In genomic region chr8:26791795-26792194, GRCm38 (mm10) we compare ENCODE assay signal across 25 mouse cellular contexts.
DNase-seq lines count a peak whose midpoint lies in the region; ATAC-seq and TF ChIP-seq lines count a peak whose summit lies in the region.
"Had no signal": no experiment of that assay in that cellular context is flagged by ENCODE, and none has a peak within 500 bp of the region (broad histone marks: within the 10 kb centered on the region; RNA-seq: fewer than 3 reads in every experiment).

No protein-coding gene starts in this region.

- H3K36me3 ChIP-seq in lung, embryonic 16.5 days (ENCODE audit: control insufficient read depth, insufficient read depth, low read length): no peaks in the 10 kb centered on the region
- H3K36me3 ChIP-seq in midbrain, embryonic 11.5 days (ENCODE audit: control insufficient read depth, insufficient read depth, low read length): no peaks in the 10 kb centered on the region
- H3K36me3 ChIP-seq in midbrain, postnatal 0 days (ENCODE audit: insufficient read depth, low read length): no peaks in the 10 kb centered on the region
- H3K36me3 ChIP-seq: embryonic facial prominence, embryonic 10.5 days; embryonic facial prominence, embryonic 12.5 days; forebrain, embryonic 12.5 days; G1E had no signal

- no peak overlapping the region for H3K9ac ChIP-seq in lung, embryonic 16.5 days (ENCODE audit: low read length)
- H3K9ac ChIP-seq in midbrain, embryonic 11.5 days (ENCODE audit: low read length): no peak overlapping the region
- H3K9ac ChIP-seq in midbrain, postnatal 0 days (replicated peaks; ENCODE audit: low read length, poor library complexity, severe bottlenecking): no peak overlapping the region
- H3K9ac ChIP-seq: embryonic facial prominence, embryonic 12.5 days; forebrain, embryonic 12.5 days had no signal

- DNase-seq in heart, adult 11 months: peak; percentile 73
- DNase-seq in heart, postnatal 14 days: no peak
- DNase-seq in lung, postnatal 14 days: no peak
- peak; percentile 74 for DNase-seq in midbrain, embryonic 11.5 days (ENCODE audit: low spot score, missing footprints)
- DNase-seq in midbrain, postnatal 0 days (ENCODE audit: low spot score): no peak
- DNase-seq in frontal cortex, postnatal 36 days (ENCODE audit: low spot score in 2 of 2): no peak
- DNase-seq: adrenal gland, adult 8-10 months; adrenal gland, postnatal 14 days; adrenal gland, postnatal 36 days; B cell, adult 2 months; cerebellum, adult 11-12 months; cerebellum, adult 2 months; cerebellum, adult 9-10 months; cerebellum, postnatal 10 days; cerebellum, postnatal 25 days had no signal

- ATAC-seq in lung, embryonic 16.5 days (ENCODE audit: low read depth): peak; percentile 65; the same call in 1 of the 2 replicates
- ATAC-seq in midbrain, embryonic 11.5 days (ENCODE audit: low FRiP score): no peak
- no peak for ATAC-seq in midbrain, postnatal 0 days (ENCODE audit: low FRiP score)
- ATAC-seq: activated CD4-positive, CD25-positive, alpha-beta regulatory T cell, adult 4 months; CD4-positive, CD25-positive, alpha-beta regulatory T cell, adult 4 months; forebrain, embryonic 14.5 days; Patski had no signal

- no peak overlapping the region for H3K4me2 ChIP-seq in lung, embryonic 16.5 days (ENCODE audit: low read depth, low read length)
- no peak overlapping the region for H3K4me2 ChIP-seq in midbrain, embryonic 11.5 days
- H3K4me2 ChIP-seq in midbrain, postnatal 0 days (ENCODE audit: low read depth, low read length, poor library complexity, severe bottlenecking): no peak overlapping the region
- H3K4me2 ChIP-seq: embryonic facial prominence, embryonic 12.5 days; forebrain, embryonic 12.5 days had no signal

- 43% methylated on average over 2 of the region's 2 CpGs for WGBS in lung, embryonic 16.5 days
- WGBS in midbrain, embryonic 11.5 days: 77% methylated on average over 2 of the region's 2 CpGs
- WGBS in midbrain, postnatal 0 days: 82% methylated on average over 2 of the region's 2 CpGs

- no peaks in the 10 kb centered on the region for H3K27me3 ChIP-seq in lung, embryonic 16.5 days (ENCODE audit: control insufficient read depth, insufficient read depth, low read depth, low read length)
- no peaks in the 10 kb centered on the region for H3K27me3 ChIP-seq in midbrain, embryonic 11.5 days (ENCODE audit: control insufficient read depth, insufficient read depth, low read length)
- no peaks in the 10 kb centered on the region for H3K27me3 ChIP-seq in midbrain, postnatal 0 days (ENCODE audit: insufficient read depth, low read length)
- H3K27me3 ChIP-seq: CH12.LX; embryonic facial prominence, embryonic 12.5 days; forebrain, embryonic 12.5 days had no signal

- H3K4me3 ChIP-seq in lung, embryonic 16.5 days (ENCODE audit: low read length): no peak overlapping the region
- H3K4me3 ChIP-seq in midbrain, embryonic 11.5 days (ENCODE audit: low read depth, low read length): no peak overlapping the region
- no peak overlapping the region for H3K4me3 ChIP-seq in midbrain, postnatal 0 days (ENCODE audit: low read depth, low read length)
- H3K4me3 ChIP-seq: embryonic facial prominence, embryonic 10.5 days; embryonic facial prominence, embryonic 12.5 days; forebrain, embryonic 12.5 days had no signal

- no peak overlapping the region for H3K27ac ChIP-seq in lung, embryonic 16.5 days (ENCODE audit: low read length)
- no peak overlapping the region for H3K27ac ChIP-seq in midbrain, embryonic 11.5 days (ENCODE audit: low read depth, low read length)
- H3K27ac ChIP-seq in midbrain, postnatal 0 days (ENCODE audit: low read depth, low read length): no peak overlapping the region
- H3K27ac ChIP-seq: embryonic facial prominence, embryonic 10.5 days; embryonic facial prominence, embryonic 12.5 days; forebrain, embryonic 12.5 days had no signal

- intact Hi-C loops in heart, postnatal 14 days (cut with DNase I): no loop called here

- no peak for TF ChIP-seq CTCF in midbrain, postnatal 0 days (IDR thresholded peaks at IDR 0.05)

- peaks cover 2% of the 10 kb centered on the region for H3K4me1 ChIP-seq in lung, embryonic 16.5 days (replicated peaks; ENCODE audit: control insufficient read depth, insufficient read depth, low read length)
- no peaks in the 10 kb centered on the region for H3K4me1 ChIP-seq in midbrain, embryonic 11.5 days (ENCODE audit: control insufficient read depth, insufficient read depth, low read length)
- no peaks in the 10 kb centered on the region for H3K4me1 ChIP-seq in midbrain, postnatal 0 days (ENCODE audit: insufficient read depth, low read length)
- H3K4me1 ChIP-seq: embryonic facial prominence, embryonic 12.5 days; forebrain, embryonic 12.5 days had no signal

- H3K9me3 ChIP-seq in lung, embryonic 16.5 days (ENCODE audit: control insufficient read depth, low read length): no peaks in the 10 kb centered on the region
- no peaks in the 10 kb centered on the region for H3K9me3 ChIP-seq in midbrain, embryonic 11.5 days (ENCODE audit: control insufficient read depth, low read length)
- no peaks in the 10 kb centered on the region for H3K9me3 ChIP-seq in midbrain, postnatal 0 days (ENCODE audit: low read length)
- H3K9me3 ChIP-seq: embryonic facial prominence, embryonic 10.5 days; embryonic facial prominence, embryonic 12.5 days; forebrain, embryonic 12.5 days; G1E had no signal

Comparison
In these comparisons a context has a peak if more than half of its experiments do, and no peak if none do; other contexts are left out.
1. DNase-seq: peak in heart, adult 11 months (single experiment) and midbrain, embryonic 11.5 days (single experiment); none in heart, postnatal 14 days (0 of 2), lung, postnatal 14 days (single experiment), midbrain, postnatal 0 days (single experiment) and frontal cortex, postnatal 36 days (0 of 2).